Mouse (Mus musculus): ENCODE results near the gene Timd4.

The Timd4 gene

GRCm38 (mm10) chr11:46810511-46810910, at the start of gene Timd4:
Timd4 (plus strand) TSS chr11:46810800.
- no peak for DNase-seq

DNA sequence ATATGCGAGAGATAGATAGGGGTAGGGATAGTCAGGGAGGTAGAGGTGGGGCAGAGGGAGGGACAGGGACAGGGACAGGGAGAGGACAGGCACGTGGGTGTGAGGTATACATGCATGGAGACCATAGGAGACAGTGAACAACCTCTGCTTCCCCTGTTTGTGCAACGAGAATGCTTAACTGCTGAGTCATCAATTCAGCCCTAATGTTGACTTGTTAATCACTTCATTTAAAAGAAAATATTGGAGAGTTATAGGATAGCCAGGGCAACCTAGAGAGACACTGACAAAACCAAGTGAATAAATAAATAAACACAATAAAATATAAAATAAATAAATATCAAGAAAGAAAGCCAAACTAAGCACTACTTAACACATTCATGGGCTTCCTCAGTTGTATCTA, 33.7 kb upstream of the Timd4 start:
- no peak for DNase-seq

DNA sequence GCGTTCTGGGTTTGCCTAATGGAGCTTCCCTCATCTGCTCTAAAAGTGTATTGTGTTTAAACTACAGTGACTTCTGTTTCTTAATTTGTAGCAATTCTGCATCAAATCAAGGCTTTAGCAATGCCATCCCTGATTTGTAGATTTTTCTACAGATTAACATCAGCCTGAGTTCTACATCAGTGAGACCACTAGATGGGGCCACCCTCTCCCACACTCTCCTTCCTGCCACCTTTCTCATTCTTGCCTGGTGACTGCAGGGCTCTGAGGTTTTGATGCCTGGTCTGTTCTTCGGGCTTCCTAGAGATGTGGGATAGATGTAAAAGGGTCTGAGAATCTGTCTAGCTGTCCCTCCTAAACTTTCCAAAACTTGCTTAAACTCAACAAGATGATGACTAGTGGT, 30.8 kb upstream of the Timd4 start:
- no peak for DNase-seq

- DNase-seq: no peak
Observed at GRCm38 (mm10) chr11:46804440-46804839, 6.2 kb upstream of the Timd4 start.

- DNase-seq: no peak
Observed at GRCm38 (mm10) chr11:46817692-46818091, 7.1 kb downstream of the Timd4 start.

- DNase-seq: no peak
Observed at GRCm38 (mm10) chr11:46819930-46820329, 9.3 kb downstream of the Timd4 start.

DNA sequence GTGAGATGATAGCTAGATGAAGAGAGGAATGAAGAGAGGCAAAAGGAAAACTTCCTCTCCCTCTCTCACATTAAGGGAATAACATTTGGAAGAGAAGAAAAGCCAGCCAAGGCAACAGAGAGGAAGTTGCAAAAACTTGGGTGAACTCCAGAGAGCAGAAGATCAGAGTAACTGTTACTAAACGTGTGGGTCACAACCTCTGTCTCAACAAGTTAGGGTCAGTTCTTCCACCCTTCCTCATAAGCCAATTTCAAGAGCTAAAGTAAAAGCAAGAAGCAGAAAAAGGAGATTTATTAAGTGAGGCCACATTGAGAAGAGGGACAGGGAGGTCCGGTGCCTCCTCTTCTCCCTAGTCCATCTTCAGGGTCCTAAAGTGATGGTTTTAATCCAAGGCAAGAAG, 19.7 kb downstream of the Timd4 start:
- no peak for DNase-seq

- DNase-seq: no peak
Observed at GRCm38 (mm10) chr11:46835080-46835479, 24.5 kb downstream of the Timd4 start.

DNA sequence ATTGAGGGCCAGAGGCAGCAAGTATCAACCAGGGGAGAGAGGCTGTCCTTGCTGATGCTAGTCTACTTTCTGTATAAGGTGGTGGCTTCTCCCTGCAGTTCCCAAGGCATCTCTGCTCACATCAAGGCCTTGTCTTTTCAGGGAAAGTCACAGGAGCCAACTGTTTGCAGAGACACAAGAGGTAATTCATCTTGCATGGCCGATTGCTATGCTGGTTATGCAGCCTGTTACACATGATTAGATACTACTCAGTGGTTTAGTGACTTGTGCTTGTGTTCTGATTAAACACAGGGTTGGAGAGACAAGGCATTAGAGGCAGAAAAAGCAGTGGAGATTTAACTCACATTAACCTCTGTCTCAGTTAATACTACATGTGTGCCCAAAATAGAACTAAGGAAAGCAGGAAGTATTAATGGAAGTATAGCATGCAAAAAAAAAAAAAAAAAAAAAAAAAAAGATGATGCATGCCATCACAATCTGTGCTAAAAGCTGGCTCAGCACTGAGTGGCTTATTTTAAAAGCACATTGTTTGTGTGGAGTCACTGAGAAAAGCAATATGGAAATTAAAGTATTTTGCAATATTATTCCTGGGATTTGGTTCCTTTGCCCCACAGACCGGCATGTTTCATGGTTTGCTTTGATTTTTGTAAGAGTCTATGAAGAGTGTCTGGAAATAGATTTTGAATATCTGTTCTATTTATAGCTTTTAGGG, 31.6 kb downstream of the Timd4 start:
- DNase-seq: no peak

GRCm38 (mm10) chr11:46846661-46847060, 36.1 kb downstream of the Timd4 start:
- DNase-seq: no peak

GRCm38 (mm10) chr11:46847827-46848220, 37.2 kb downstream of the Timd4 start:
- DNase-seq: no peak

GRCm38 (mm10) chr11:46848221-46848971, 37.8 kb downstream of the Timd4 start:
- DNase-seq: peak; percentile 32

DNA sequence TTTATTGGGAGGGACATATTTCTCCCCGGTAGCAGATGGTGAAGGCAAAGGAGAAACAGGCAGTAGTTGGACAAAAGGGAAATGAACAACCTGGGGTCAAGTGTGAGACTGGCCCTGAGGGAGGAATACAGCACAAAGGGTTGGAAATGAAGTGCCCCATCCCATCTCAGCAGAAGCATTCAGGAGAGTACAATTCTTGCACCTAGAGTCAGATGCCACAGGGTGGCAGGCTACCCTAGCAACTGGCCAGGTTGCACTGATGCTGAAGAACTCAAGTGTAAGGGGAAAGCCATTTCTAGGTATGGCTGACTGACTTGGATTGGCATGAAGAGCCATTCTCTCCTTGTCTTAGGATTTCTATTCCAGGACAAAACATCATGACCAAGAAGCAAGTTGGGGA, 54.2 kb downstream of the Timd4 start:
- peak; percentile 30 for DNase-seq

- no peak for DNase-seq
Observed at GRCm38 (mm10) chr11:46868594-46868993, 58.0 kb downstream of the Timd4 start.

- DNase-seq: no peak
Observed at GRCm38 (mm10) chr11:46875774-46876173, 65.2 kb downstream of the Timd4 start.

GRCm38 (mm10) chr11:46882456-46882855, 71.9 kb downstream of the Timd4 start:
- DNase-seq: no peak

- no peak for DNase-seq
Observed at GRCm38 (mm10) chr11:46889093-46889492, 78.5 kb downstream of the Timd4 start.
